Mouse (Mus musculus) cortical plate, adult 2 months (tissue): ENCODE measurements around the gene Arhgap24. TPM values are rescaled to one million over a fixed set of nuclear protein-coding genes. Genes with fewer than 3 reads are reported as not detected.

Source experiments
- H3K27ac ChIP-seq: fragments of 200-500 bp; 2 replicates; pipeline ENCODE4 v1.5.1; 2012; ENCODE audit warnings: low read length, control low read depth, inconsistent platforms; ENCODE audit not compliant: insufficient read depth
- H3K4me1 ChIP-seq: fragments of 200-500 bp; 2 replicates; pipeline ENCODE4 v1.6.1; 2011; ENCODE audit warnings: low read length; ENCODE audit not compliant: control insufficient read depth, insufficient read depth
- H3K4me3 ChIP-seq: fragments of 200-500 bp; 2 replicates; pipeline ENCODE4 v1.5.1; 2011; ENCODE audit warnings: mild to moderate bottlenecking, low read length, control low read depth; ENCODE audit not compliant: insufficient read depth
- CTCF ChIP-seq: fragments of 200-500 bp; IDR thresholded peaks from 2 replicates; pipeline ENCODE4 v1.5.1; 2011; ENCODE audit warnings: mild to moderate bottlenecking, control low read depth, low read length; ENCODE audit not compliant: insufficient read depth; ENCODE audit errors: extremely low read depth
- POLR2A ChIP-seq: fragments of 200-500 bp; IDR thresholded peaks from 2 replicates; pipeline ENCODE4 v1.6.1; 2011; ENCODE audit warnings: mild to moderate bottlenecking, low read length, control low read depth; ENCODE audit not compliant: insufficient read depth; ENCODE audit errors: extremely low read depth
- polyA plus RNA-seq: library from polyadenylated mRNA; depleted of rRNA; stranded (reverse); fragments of >200 nt; gene quantifications from 2 replicates; pipeline ENCODE4 v1.2.3, GENCODE M21; 2012

Gene Arhgap24
- polyA plus RNA-seq, 1 experiment: 4.9 TPM

DNA sequence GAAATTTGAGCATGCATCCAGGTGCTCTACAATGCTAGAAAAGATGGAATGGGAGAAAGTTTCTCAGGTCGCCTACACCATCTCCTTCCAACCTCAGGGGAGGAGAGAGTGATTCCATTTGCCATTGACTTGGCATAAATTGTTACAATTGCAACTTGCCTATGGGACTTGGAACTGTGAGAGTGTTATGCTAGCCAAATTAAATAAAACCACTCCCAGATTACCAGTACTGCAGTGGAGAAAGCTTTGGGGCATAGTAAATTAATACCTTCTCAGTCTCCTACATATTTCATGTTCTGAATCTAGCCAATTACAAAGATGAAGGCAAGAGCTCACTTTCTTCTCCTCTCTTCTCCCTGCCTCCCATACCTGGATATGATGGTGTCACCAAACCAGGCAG, 139.8 kb downstream of the Arhgap24 start:
- no peaks in the 10 kb centered on the region for H3K4me1 ChIP-seq
- no peak overlapping the region for H3K4me3 ChIP-seq
- no peak for TF ChIP-seq POLR2A
- TF ChIP-seq CTCF: no peak
- no peak overlapping the region for H3K27ac ChIP-seq

DNA sequence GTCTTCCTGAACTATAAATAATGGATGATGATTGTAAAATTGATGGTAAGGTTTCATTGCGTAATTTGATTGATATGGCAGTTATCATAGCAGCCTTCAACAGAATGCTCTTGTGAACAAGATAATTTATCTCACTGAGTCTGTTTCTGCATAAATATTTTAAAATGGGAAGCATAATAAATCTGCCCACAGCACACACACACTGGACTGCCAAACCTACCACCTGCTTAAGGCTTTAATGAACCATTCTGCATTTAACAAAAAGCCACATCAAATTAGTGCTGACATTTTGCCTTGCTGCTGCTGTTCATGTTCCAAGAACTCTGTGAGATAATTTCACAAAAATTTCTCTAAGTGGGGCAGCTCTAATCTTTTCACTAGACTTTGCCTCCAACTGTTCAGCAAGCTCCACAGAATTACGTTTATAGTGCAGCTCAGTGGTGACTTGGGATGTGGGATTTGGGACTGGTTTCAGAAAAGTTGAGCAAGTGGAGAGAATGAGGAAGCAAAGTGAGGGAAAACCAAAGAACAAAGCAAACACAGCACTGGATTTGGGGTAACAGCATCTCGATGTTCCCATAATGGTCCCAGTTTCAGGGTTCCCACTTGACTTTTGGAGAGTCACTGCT, 142.7 kb downstream of the Arhgap24 start:
- Histone ChIP-seq H3K4me1 (no peaks in the 10 kb centered on the region), H3K4me3 (no peak overlapping the region), H3K27ac (no peak overlapping the region)
- no peak for TF ChIP-seq POLR2A
- TF ChIP-seq CTCF: no peak

GRCm38 (mm10) chr5:102626671-102627070, 145.5 kb downstream of the Arhgap24 start:
- TF ChIP-seq POLR2A (no peak), CTCF (no peak)
- H3K4me1 ChIP-seq: no peaks in the 10 kb centered on the region

DNA sequence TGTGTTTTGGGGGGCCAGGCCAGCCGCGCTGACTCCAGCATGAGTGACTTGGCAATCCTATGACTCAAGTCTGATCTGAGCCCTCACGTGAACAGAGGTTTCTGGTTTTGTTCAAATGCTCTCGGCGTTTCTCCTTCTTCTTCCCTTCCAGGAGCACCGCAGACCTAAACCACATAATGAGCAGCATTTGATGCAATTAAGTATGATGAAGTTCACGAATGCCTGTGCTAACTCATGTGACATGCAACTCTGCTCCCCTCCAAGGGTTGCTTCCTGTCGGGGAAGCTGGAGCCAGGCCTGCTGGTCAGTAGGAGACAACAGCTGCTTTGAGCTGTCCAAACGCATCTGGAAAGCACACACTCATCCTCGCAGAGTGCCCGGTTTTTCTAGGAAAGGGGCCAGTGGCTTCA, 148.2 kb downstream of the Arhgap24 start:
- H3K4me1 ChIP-seq: no peaks in the 10 kb centered on the region
- TF ChIP-seq CTCF (no peak), POLR2A (no peak)
- no peak overlapping the region for H3K4me3 ChIP-seq
- no peak overlapping the region for H3K27ac ChIP-seq

More at GRCm38 (mm10) chr5:102626671-102627070, 145.5 kb downstream of the Arhgap24 start:
- Histone ChIP-seq H3K4me3 (no peak overlapping the region), H3K27ac (no peak overlapping the region)

- Histone ChIP-seq H3K4me1 (no peaks in the 10 kb centered on the region), H3K4me3 (no peak overlapping the region)
These were observed 154.4 kb downstream of the Arhgap24 start for GRCm38 (mm10) chr5:102635591-102635990.

DNA sequence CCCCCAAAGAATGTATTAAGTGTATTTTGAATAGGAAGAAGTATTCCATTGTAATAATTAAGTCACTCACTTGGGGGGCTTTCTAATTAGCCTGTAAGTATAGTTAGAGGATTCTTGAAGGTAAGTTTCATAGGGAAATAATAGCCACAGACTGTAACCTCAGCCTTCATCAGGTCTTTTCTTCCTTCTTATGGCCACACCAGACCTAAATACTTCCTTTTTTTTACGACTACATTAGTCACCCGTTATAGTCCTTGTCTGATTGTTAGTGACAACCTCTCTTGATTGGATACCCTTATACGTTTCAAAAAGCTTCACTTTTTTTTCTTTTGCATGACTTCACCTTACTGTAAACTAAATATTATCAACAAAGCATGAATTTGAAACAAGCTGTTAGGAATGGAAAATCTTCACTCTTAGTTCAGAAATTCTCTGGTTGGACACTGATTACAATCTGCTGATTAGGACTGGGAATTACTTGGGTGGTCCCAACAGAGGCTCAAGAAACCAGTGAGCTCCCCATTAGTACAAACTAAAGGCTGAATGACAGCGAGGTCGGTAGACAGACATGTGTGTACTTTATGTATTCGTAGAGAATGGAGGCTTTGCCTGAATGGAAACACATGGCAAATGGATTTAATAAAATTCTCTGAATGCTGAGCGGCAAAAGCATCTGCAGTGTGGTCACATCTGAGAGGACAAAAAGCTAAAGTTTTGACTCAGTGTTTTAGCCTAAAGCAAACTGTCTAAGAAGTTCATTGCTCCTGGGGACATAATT, 158.8 kb downstream of the Arhgap24 start:
- Histone ChIP-seq H3K27ac (no peak overlapping the region), H3K4me1 (no peaks in the 10 kb centered on the region), H3K4me3 (no peak overlapping the region)
- TF ChIP-seq CTCF (no peak), POLR2A (no peak)

More at GRCm38 (mm10) chr5:102635591-102635990, 154.4 kb downstream of the Arhgap24 start:
- no peak overlapping the region for H3K27ac ChIP-seq
- TF ChIP-seq POLR2A: no peak
- no peak for TF ChIP-seq CTCF

DNA sequence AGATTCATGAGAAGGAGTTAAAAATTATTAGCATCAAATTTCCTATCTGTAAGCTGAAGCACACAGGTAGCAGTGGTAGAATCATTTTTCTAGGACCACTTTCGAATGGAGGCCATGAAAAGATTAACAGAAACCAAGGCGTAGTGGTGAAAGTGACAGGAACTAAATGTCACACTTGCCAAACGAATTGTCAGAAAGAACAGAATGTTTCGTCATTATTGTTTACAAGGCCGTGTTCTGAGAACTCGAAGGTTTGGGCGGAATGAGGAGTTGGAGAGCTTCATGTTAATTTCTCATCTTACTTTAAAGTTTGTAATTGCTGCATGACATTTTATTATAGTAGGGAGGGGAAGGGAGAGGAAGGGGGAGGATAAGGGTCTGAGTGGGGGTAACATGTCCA, 162.2 kb downstream of the Arhgap24 start:
- no peak for TF ChIP-seq CTCF
- TF ChIP-seq POLR2A: no peak
- no peak overlapping the region for H3K27ac ChIP-seq

GRCm38 (mm10) chr5:102643820-102644219, 162.6 kb downstream of the Arhgap24 start:
- no peak overlapping the region for H3K4me3 ChIP-seq
- no peak overlapping the region for H3K27ac ChIP-seq
- no peak for TF ChIP-seq CTCF
- TF ChIP-seq POLR2A: no peak
- H3K4me1 ChIP-seq: no peaks in the 10 kb centered on the region

More for the DNA sequence above, 162.2 kb downstream of the Arhgap24 start:
- Histone ChIP-seq H3K4me3 (no peak overlapping the region), H3K4me1 (no peaks in the 10 kb centered on the region)

GRCm38 (mm10) chr5:102659061-102659460, 177.9 kb downstream of the Arhgap24 start:
- no peak for TF ChIP-seq POLR2A
- no peak for TF ChIP-seq CTCF
- Histone ChIP-seq H3K27ac (no peak overlapping the region), H3K4me3 (no peak overlapping the region), H3K4me1 (no peaks in the 10 kb centered on the region)
